Mouse (Mus musculus): ENCODE measurements at regions not wholly inside any gene's neighbourhood (a gene's known extent, or its start where the extent isn't known, plus 50 kb on each side); places are given as distances from the start of the nearest gene placed in this dataset.

- Histone ChIP-seq H3K4me1 (ENCODE audit: control insufficient read depth, insufficient read depth, low read length) (no peaks in the 10 kb centered on the region), H3K79me2 (ENCODE audit: control insufficient read depth, insufficient read depth, low read length) (no peaks in the 10 kb centered on the region), H3K27me3 (ENCODE audit: control insufficient read depth, insufficient read depth, low read length) (no peaks in the 10 kb centered on the region), H3K4me3 (ENCODE audit: insufficient read depth, low read depth, low read length) (no peak overlapping the region), H3K27ac (replicated peaks; ENCODE audit: insufficient read depth, low read depth, low read length) (no peak overlapping the region), H3K9ac (ENCODE audit: low read depth, low read length) (no peak overlapping the region), H3K36me3 (ENCODE audit: control insufficient read depth, insufficient read depth, low read length) (no peaks in the 10 kb centered on the region)
- 79% methylated on average over 4 of the region's 4 CpGs for WGBS
- no peak for DNase-seq (ENCODE audit: extremely low read depth, low read depth, low spot score)
- TF ChIP-seq POLR2A (IDR thresholded peaks at IDR 0.05; ENCODE audit: extremely low read depth, insufficient read depth, low read length) = no peak
- TF ChIP-seq CTCF (IDR thresholded peaks at IDR 0.05; ENCODE audit: low read depth, low read length) = no peak
Measured at GRCm38 (mm10) chr14:66584699-66585098, 575.7 kb upstream of the Gulo start.

- DNase-seq (ENCODE audit: extremely low read depth, low read depth, low spot score) = no peak
- H3K9ac ChIP-seq (ENCODE audit: low read depth, low read length) = no peak overlapping the region
- WGBS = 64% methylated on average over 6 of the region's 6 CpGs
- no peaks in the 10 kb centered on the region for H3K79me2 ChIP-seq (ENCODE audit: control insufficient read depth, insufficient read depth, low read length)
- H3K4me1 ChIP-seq (ENCODE audit: control insufficient read depth, insufficient read depth, low read length) = no peaks in the 10 kb centered on the region
- H3K4me3 ChIP-seq (ENCODE audit: insufficient read depth, low read depth, low read length) = no peak overlapping the region
- no peaks in the 10 kb centered on the region for H3K27me3 ChIP-seq (ENCODE audit: control insufficient read depth, insufficient read depth, low read length)
- H3K36me3 ChIP-seq (ENCODE audit: control insufficient read depth, insufficient read depth, low read length) = no peaks in the 10 kb centered on the region
- H3K27ac ChIP-seq (replicated peaks; ENCODE audit: insufficient read depth, low read depth, low read length) = no peak overlapping the region
- TF ChIP-seq POLR2A (IDR thresholded peaks at IDR 0.05; ENCODE audit: extremely low read depth, insufficient read depth, low read length) (no peak), CTCF (IDR thresholded peaks at IDR 0.05; ENCODE audit: low read depth, low read length) (no peak)
Measured at GRCm38 (mm10) chr14:66579904-66580492, 571.0 kb upstream of the Gulo start.

- Histone ChIP-seq H3K79me2 (ENCODE audit: control insufficient read depth, insufficient read depth, low read length) (no peaks in the 10 kb centered on the region), H3K27ac (replicated peaks; ENCODE audit: insufficient read depth, low read depth, low read length) (no peak overlapping the region), H3K4me1 (ENCODE audit: control insufficient read depth, insufficient read depth, low read length) (no peaks in the 10 kb centered on the region), H3K27me3 (ENCODE audit: control insufficient read depth, insufficient read depth, low read length) (no peaks in the 10 kb centered on the region), H3K9ac (ENCODE audit: low read depth, low read length) (no peak overlapping the region), H3K36me3 (ENCODE audit: control insufficient read depth, insufficient read depth, low read length) (no peaks in the 10 kb centered on the region), H3K4me3 (ENCODE audit: insufficient read depth, low read depth, low read length) (no peak overlapping the region)
- WGBS = 85% methylated on average over 10 of the region's 10 CpGs
- no peak for DNase-seq (ENCODE audit: extremely low read depth, low read depth, low spot score)
- TF ChIP-seq CTCF (IDR thresholded peaks at IDR 0.05; ENCODE audit: low read depth, low read length) (no peak), POLR2A (IDR thresholded peaks at IDR 0.05; ENCODE audit: extremely low read depth, insufficient read depth, low read length) (no peak)
Measured at GRCm38 (mm10) chr14:66566600-66566999, 557.6 kb upstream of the Gulo start.

- Histone ChIP-seq H3K36me3 (ENCODE audit: control insufficient read depth, insufficient read depth, low read length) (no peaks in the 10 kb centered on the region), H3K79me2 (ENCODE audit: control insufficient read depth, insufficient read depth, low read length) (no peaks in the 10 kb centered on the region), H3K9ac (ENCODE audit: low read depth, low read length) (no peak overlapping the region), H3K27ac (replicated peaks; ENCODE audit: insufficient read depth, low read depth, low read length) (no peak overlapping the region), H3K4me1 (ENCODE audit: control insufficient read depth, insufficient read depth, low read length) (no peaks in the 10 kb centered on the region), H3K4me3 (ENCODE audit: insufficient read depth, low read depth, low read length) (no peak overlapping the region), H3K27me3 (ENCODE audit: control insufficient read depth, insufficient read depth, low read length) (no peaks in the 10 kb centered on the region)
- TF ChIP-seq POLR2A (IDR thresholded peaks at IDR 0.05; ENCODE audit: extremely low read depth, insufficient read depth, low read length) (no peak), CTCF (IDR thresholded peaks at IDR 0.05; ENCODE audit: low read depth, low read length) (no peak)
- no peak for DNase-seq (ENCODE audit: extremely low read depth, low read depth, low spot score)
- WGBS = 84% methylated on average over 4 of the region's 4 CpGs
Measured at GRCm38 (mm10) chr14:66562744-66563143, 553.7 kb upstream of the Gulo start.

- DNase-seq (ENCODE audit: extremely low read depth, low read depth, low spot score) = no peak
- no peak overlapping the region for H3K9ac ChIP-seq (ENCODE audit: low read depth, low read length)
- no peaks in the 10 kb centered on the region for H3K79me2 ChIP-seq (ENCODE audit: control insufficient read depth, insufficient read depth, low read length)
- no peak for TF ChIP-seq CTCF (IDR thresholded peaks at IDR 0.05; ENCODE audit: low read depth, low read length)
- no peak for TF ChIP-seq POLR2A (IDR thresholded peaks at IDR 0.05; ENCODE audit: extremely low read depth, insufficient read depth, low read length)
- no peaks in the 10 kb centered on the region for H3K27me3 ChIP-seq (ENCODE audit: control insufficient read depth, insufficient read depth, low read length)
- H3K4me3 ChIP-seq (ENCODE audit: insufficient read depth, low read depth, low read length) = no peak overlapping the region
- 87% methylated on average over 3 of the region's 3 CpGs for WGBS
- no peak overlapping the region for H3K27ac ChIP-seq (replicated peaks; ENCODE audit: insufficient read depth, low read depth, low read length)
- no peaks in the 10 kb centered on the region for H3K36me3 ChIP-seq (ENCODE audit: control insufficient read depth, insufficient read depth, low read length)
- H3K4me1 ChIP-seq (ENCODE audit: control insufficient read depth, insufficient read depth, low read length) = no peaks in the 10 kb centered on the region
Measured at GRCm38 (mm10) chr14:66561715-66562114, 552.7 kb upstream of the Gulo start.

- Histone ChIP-seq H3K36me3 (ENCODE audit: control insufficient read depth, insufficient read depth, low read length) (no peaks in the 10 kb centered on the region), H3K27me3 (ENCODE audit: control insufficient read depth, insufficient read depth, low read length) (no peaks in the 10 kb centered on the region), H3K4me1 (ENCODE audit: control insufficient read depth, insufficient read depth, low read length) (no peaks in the 10 kb centered on the region), H3K9ac (ENCODE audit: low read depth, low read length) (no peak overlapping the region), H3K79me2 (ENCODE audit: control insufficient read depth, insufficient read depth, low read length) (no peaks in the 10 kb centered on the region), H3K4me3 (ENCODE audit: insufficient read depth, low read depth, low read length) (no peak overlapping the region), H3K27ac (replicated peaks; ENCODE audit: insufficient read depth, low read depth, low read length) (no peak overlapping the region)
- WGBS = 78% methylated on average over 5 of the region's 5 CpGs
- TF ChIP-seq POLR2A (IDR thresholded peaks at IDR 0.05; ENCODE audit: extremely low read depth, insufficient read depth, low read length) = no peak
- no peak for TF ChIP-seq CTCF (IDR thresholded peaks at IDR 0.05; ENCODE audit: low read depth, low read length)
- no peak for DNase-seq (ENCODE audit: extremely low read depth, low read depth, low spot score)
Measured at GRCm38 (mm10) chr14:66561042-66561590, 552.1 kb upstream of the Gulo start.
